In genomic region chr13:11934297-11935060, GRCm38 (mm10) we compare ENCODE assay signal across 7 mouse cellular contexts.
DNase-seq lines count a peak whose midpoint lies in the region; ATAC-seq and TF ChIP-seq lines count a peak whose summit lies in the region.
"Not testable (repeated sequence)": the region's sequence is repeated elsewhere in the genome, so short reads cannot be mapped to it uniquely, and the experiment has no call there.

No protein-coding gene starts in this region.

- not testable (repeated sequence) for ATAC-seq in heart, postnatal 0 days (ENCODE audit: insufficient read depth, low read depth)

- H3K36me3 ChIP-seq in E14TG2a.4 (ENCODE audit: insufficient read depth, low read length); ES-Bruce4 (ENCODE audit: control insufficient read depth, insufficient read depth, low read length, poor library complexity, severe bottlenecking); ES-E14 (ENCODE audit: control insufficient read depth, insufficient read depth, low read length, poor library complexity, severe bottlenecking); heart, postnatal 0 days (replicated peaks; ENCODE audit: control insufficient read depth, insufficient read depth, low read length): not testable (repeated sequence)

- not testable (repeated sequence) for TF ChIP-seq POLR2A in ES-Bruce4 (IDR thresholded peaks at IDR 0.05; ENCODE audit: insufficient read depth, low read length)

- DNase-seq in ES-CJ7 (ENCODE audit: low read depth, low spot score) (peak; percentile 82), ES-E14 (ENCODE audit: low read depth, low spot score) (peak; percentile 58), R1 (ENCODE audit: low read depth, low spot score) (peak; percentile 84), ZHBTc4 (ENCODE audit: low read depth, low spot score) (peak; percentile 80)
- DNase-seq in heart, postnatal 0 days (ENCODE audit: low spot score): not testable (repeated sequence)

- TF ChIP-seq EP300 in ES-Bruce4 (IDR thresholded peaks at IDR 0.05; ENCODE audit: insufficient read depth, low read depth, low read length): peak; percentile 65; the same call in 1 of the 2 replicates
- not testable (repeated sequence) for TF ChIP-seq EP300 in heart, postnatal 0 days (IDR thresholded peaks at IDR 0.05; ENCODE audit: low read depth)

- H3K4me2 ChIP-seq in heart, postnatal 0 days (ENCODE audit: low read depth, low read length): not testable (repeated sequence)

- not testable (repeated sequence) for H3K9ac ChIP-seq in ES-Bruce4 (ENCODE audit: low read depth, poor library complexity, severe bottlenecking); ES-E14 (ENCODE audit: insufficient read depth, low read depth, low read length, poor library complexity, severe bottlenecking); heart, postnatal 0 days (replicated peaks; ENCODE audit: low read depth, low read length)

- WGBS in heart, postnatal 0 days: 59% methylated on average over 3 of the region's 3 CpGs

- in situ Hi-C loops in ES-E14 (cut with MboI; ENCODE audit: low sequenced_read_pairs in 2 of 2, unreplicated experiment in 2 of 2): not testable (repeated sequence)

- not testable (repeated sequence) for H3K27me3 ChIP-seq in E14TG2a.4 (ENCODE audit: insufficient read depth, low read length); ES-Bruce4 (ENCODE audit: control insufficient read depth, insufficient read depth, low read length, poor library complexity, severe bottlenecking); heart, postnatal 0 days (ENCODE audit: control insufficient read depth, insufficient read depth, low read length)

- H3K4me3 ChIP-seq in E14TG2a.4 (replicated peaks; ENCODE audit: low read length) (peak overlapping the region; percentile 39), ES-E14 (ENCODE audit: insufficient read depth in 1 of 2, low read depth in 1 of 2, low read length in 2 of 2, poor library complexity in 1 of 2, severe bottlenecking in 1 of 2) (peak overlapping the region in 1 of 2 experiments; percentile 46; a peak in 1 of 4 replicates)
- H3K4me3 ChIP-seq in ES-Bruce4 (ENCODE audit: low read depth, low read length); heart, postnatal 0 days (ENCODE audit: low read depth, low read length): not testable (repeated sequence)

- not testable (repeated sequence) for TF ChIP-seq CTCF in E14TG2a.4 (conservative IDR thresholded peaks at IDR 0.05; ENCODE audit: low read length); ES-Bruce4 (IDR thresholded peaks at IDR 0.05; ENCODE audit: low read depth, low read length); heart, postnatal 0 days (IDR thresholded peaks at IDR 0.05; ENCODE audit: low read depth)

- peaks cover 11% of the 10 kb centered on the region for H3K9me3 ChIP-seq in E14TG2a.4 (ENCODE audit: low read length)
- not testable (repeated sequence) for H3K9me3 ChIP-seq in ES-Bruce4 (replicated peaks; ENCODE audit: control insufficient read depth, insufficient read depth, low read length, poor library complexity, severe bottlenecking); ES-E14 (ENCODE audit: control insufficient read depth, insufficient read depth, low read depth, low read length); heart, postnatal 0 days (replicated peaks; ENCODE audit: control insufficient read depth, low read length)

- H3K4me1 ChIP-seq in E14TG2a.4 (replicated peaks; ENCODE audit: low read depth, low read length) (peaks cover 47% of the 10 kb centered on the region), ES-E14 (ENCODE audit: control insufficient read depth in 2 of 2, insufficient read depth in 2 of 2, low read length in 2 of 2, poor library complexity in 1 of 2) (peaks cover 13 to 19% of the 10 kb centered on the region in 2 experiments; a peak in 3 of 4 replicates)
- not testable (repeated sequence) for H3K4me1 ChIP-seq in ES-Bruce4 (ENCODE audit: control insufficient read depth, insufficient read depth, low read length)
- H3K4me1 ChIP-seq in heart, postnatal 0 days (ENCODE audit: control insufficient read depth, insufficient read depth): peaks cover 11% of the 10 kb centered on the region

- H3K27ac ChIP-seq in ES-Bruce4 (ENCODE audit: insufficient read depth, low read length) (peak overlapping the region; percentile 100), ES-E14 (ENCODE audit: insufficient read depth, low read depth, low read length, poor library complexity, severe bottlenecking) (peak overlapping the region; percentile 98)
- peak overlapping the region; percentile 51; the same call in 1 of the 2 replicates for H3K27ac ChIP-seq in heart, postnatal 0 days (ENCODE audit: low read depth)

TF ChIP-seq in ES-E14, 5 proteins besides CTCF, POLR2A, EP300 and RAD21:
- 0 out of 2 replicates have a peak, but pooled peaks have one; percentile 3 for TF ChIP-seq CHD2 (IDR thresholded peaks at IDR 0.05; ENCODE audit: low read depth, low read length)
